Mouse (Mus musculus) megakaryocyte-erythroid progenitor cell, adult 5 weeks (primary cell): ENCODE data around the gene Retn. TPM values are rescaled to one million over a fixed set of nuclear protein-coding genes. Genes with fewer than 3 reads are reported as not detected.

ENCODE experiments used
- polyA plus RNA-seq: library from polyadenylated mRNA; stranded (reverse); fragments of >175 nt; gene quantifications from 2 replicates; pipeline ENCODE4 v1.2.3, GENCODE M21; 2012

Retn gene
- 0.27 TPM in 1 of 2 replicates, not detected in the other for polyA plus RNA-seq

GRCm38 (mm10) chr8:3655526-3655925, at the start of gene Retn:
TSS of gene Retn (plus strand) at chr8:3655770.

GRCm38 (mm10) chr8:3621199-3621970, 34.2 kb upstream of the Retn start, which contains the start of the genes Xab2 and Pet100:
TSS of gene Xab2 (minus strand) at chr8:3621316.
TSS of gene Pet100 (plus strand) at chr8:3621548.

GRCm38 (mm10) chr8:3625445-3625844, 30.1 kb upstream of the Retn start, which contains the start of gene Pcp2:
TSS of gene Pcp2 (minus strand) at chr8:3625545.

GRCm38 (mm10) chr8:3630647-3631477, 24.7 kb upstream of the Retn start, which contains the start of gene Stxbp2:
TSS of gene Stxbp2 (plus strand) at chr8:3630955.

DNA sequence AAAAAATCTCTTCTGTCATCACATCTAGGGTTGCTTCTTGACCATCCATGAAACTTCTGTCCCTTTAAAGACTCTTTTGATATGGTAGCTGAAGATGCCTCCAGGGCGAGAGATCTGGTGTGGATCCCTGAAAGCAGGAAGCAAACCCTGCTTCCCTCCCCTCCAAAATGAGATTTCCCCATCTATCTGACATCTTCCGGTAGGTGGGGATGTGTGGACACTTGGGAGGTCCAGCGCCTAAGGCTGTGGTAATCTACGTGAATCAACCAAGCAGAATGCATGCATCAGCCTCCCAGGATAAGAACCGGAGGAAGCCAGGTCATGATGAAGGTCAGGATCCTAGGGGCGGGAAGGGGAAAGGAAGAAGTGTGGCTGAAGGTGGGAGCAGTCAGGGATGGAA, 9.9 kb downstream of the Retn start, which contains the start of gene Mcemp1:
Mcemp1 (plus strand) TSS at position 248 of the 400 bp plus-strand sequence.

DNA sequence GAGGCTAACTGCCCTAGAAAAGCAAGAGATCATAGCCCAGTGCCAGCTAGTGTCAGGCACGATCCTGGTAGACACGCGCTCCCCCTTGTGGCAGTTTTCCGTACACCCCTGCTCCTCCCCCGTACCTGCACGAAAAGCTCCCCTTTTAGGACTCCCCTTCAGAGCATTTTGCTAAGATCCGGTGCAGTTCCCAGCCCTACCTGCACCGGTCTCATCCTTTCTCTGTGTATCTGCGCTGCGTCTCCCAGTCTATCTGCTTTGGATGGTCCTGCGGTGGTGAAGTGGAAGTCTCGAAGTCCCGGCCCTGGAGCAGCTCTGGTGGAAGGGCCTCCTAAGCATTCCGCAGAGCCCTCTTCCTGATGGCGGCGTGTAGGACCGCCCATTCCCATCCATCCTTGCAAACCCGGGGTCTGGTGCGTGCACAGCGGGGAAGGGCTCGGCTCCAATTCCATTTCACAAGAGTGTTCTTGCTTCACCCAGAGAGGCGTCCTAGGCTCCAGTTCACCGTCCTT, 16.5 kb downstream of the Retn start, which contains the start of gene Fcor:
Fcor (minus strand) TSS at position 383 of the 512 bp plus-strand sequence.

DNA sequence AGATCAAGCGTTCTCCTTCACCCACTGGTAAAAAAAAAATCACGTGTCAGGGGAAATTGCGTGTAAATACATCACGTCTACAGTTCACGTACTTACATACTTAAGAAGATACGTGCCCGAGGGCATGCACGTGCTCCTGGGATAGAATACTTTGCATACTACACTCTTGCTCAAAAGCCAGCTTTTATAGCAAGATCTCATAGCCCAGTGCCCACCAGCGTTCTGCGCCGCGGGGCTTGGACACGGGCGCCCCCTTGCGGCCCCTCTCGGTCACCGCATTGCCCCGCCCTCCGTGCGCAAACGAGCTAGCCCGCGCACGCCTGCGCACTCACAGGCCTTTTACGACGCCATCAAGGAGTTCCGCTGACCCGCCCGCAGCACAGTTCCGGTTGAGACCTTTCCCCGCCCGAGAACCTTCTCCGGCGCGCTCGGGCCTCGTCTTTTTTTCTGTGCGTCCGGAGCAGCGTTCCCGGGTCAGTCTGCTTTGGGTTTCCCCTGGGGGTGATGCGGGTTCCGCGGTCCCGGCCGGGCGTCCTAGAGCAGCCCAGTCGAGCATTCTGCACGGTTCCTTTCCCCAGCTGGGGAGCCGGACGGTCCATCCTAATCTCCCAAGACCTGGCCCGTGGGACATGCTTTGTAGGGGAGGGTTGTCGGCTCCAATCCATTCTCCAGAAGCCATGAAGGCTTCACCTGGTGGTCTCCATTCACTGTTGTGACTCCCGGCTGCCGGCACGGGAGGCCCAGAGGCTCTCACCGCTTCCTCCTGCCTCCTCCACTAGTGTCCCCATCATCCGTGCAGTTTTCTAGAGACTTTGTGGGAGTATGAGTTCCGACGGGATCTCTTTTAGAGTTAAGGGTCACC, 20.8 kb downstream of the Retn start, which contains the start of gene Trappc5:
Trappc5 (plus strand) TSS at position 169 of the 862 bp plus-strand sequence.

DNA sequence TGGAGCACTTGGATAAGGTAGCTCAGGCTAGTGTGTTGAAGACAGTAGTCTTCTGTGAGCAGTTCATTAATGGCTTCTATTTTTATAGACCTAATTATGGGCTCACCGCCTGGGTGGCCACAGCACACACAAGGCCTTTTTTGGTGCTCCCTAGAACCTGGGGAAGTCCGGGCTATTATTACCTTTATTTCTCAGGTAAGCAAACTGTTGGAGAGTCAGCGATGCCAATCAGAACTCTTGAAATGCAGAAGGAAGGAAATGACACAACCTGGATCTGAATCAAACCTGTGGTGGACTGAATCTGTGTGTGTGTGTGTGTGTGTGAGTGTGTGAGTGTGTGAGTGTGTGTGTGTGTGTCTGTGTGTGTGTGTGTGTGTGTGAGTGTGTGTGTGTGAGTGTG, 38.6 kb downstream of the Retn start, which contains the start of gene Fcer2a:
Fcer2a (minus strand) TSS at position 55 of the 400 bp plus-strand sequence.

Other genes starting within 250 kb of the Retn start
- gene Pex11g, start 188.1 kb upstream of the Retn start, polyA plus RNA-seq, result 1.5 and 2.5 TPM in 2 replicates
- 0.84 and 2.1 TPM in 2 replicates for gene Tex45, start 184.9 kb upstream of the Retn start, polyA plus RNA-seq
- 29.0 and 32.0 TPM in 2 replicates for gene Zfp358, start 162.6 kb upstream of the Retn start, polyA plus RNA-seq
- 235 and 263 TPM in 2 replicates for gene Mcoln1, start 155.3 kb upstream of the Retn start, polyA plus RNA-seq
- gene Pnpla6, start 140.4 kb upstream of the Retn start, polyA plus RNA-seq, result 16.6 and 22.7 TPM in 2 replicates
- not detected in 2 replicates for gene C330021F23Rik, start 87.8 kb upstream of the Retn start, polyA plus RNA-seq
- 2.4 and 4.9 TPM in 2 replicates for gene Camsap3, start 68.5 kb upstream of the Retn start, polyA plus RNA-seq
- 51.6 and 63.7 TPM in 2 replicates for gene Xab2, start 34.5 kb upstream of the Retn start, polyA plus RNA-seq
- 29.3 and 51.7 TPM in 2 replicates for gene Pet100, start 34.2 kb upstream of the Retn start, polyA plus RNA-seq
- gene Pcp2, start 30.2 kb upstream of the Retn start, polyA plus RNA-seq, result not detected in 2 replicates
- gene Stxbp2, start 24.8 kb upstream of the Retn start, polyA plus RNA-seq, result 427 and 433 TPM in 2 replicates
- 0.38 and 1.2 TPM in 2 replicates for gene Mcemp1, start 10.0 kb downstream of the Retn start, polyA plus RNA-seq
- gene Fcor, start 16.6 kb downstream of the Retn start, polyA plus RNA-seq, result 4.1 and 4.9 TPM in 2 replicates
- gene Trappc5, start 20.5 kb downstream of the Retn start, polyA plus RNA-seq, result 34.8 and 35.6 TPM in 2 replicates
- gene Fcer2a, start 38.4 kb downstream of the Retn start, polyA plus RNA-seq, result 0.05 and 0.39 TPM in 2 replicates
- gene Clec4g, start 64.9 kb downstream of the Retn start, polyA plus RNA-seq, result not detected in 2 replicates
- gene Cd209a, start 93.2 kb downstream of the Retn start, polyA plus RNA-seq, result 0.40 TPM in 1 of 2 replicates, not detected in the other
- gene Cd209e, start 198.5 kb downstream of the Retn start, polyA plus RNA-seq, result not detected in 2 replicates
- not detected in 2 replicates for gene Cd209d, start 222.8 kb downstream of the Retn start, polyA plus RNA-seq